Mouse (Mus musculus) limb, embryonic 14.5 days (tissue): ENCODE measurements around the gene Thumpd2. TPM values are rescaled to one million over a fixed set of nuclear protein-coding genes. Genes with fewer than 3 reads are reported as not detected.

ENCODE experiments used
- ATAC-seq: fragments of 200-750 bp; cut with Nextera tagmentation; 2 replicates; pipeline ENCODE4 v1.8.0; 2017; ENCODE audit warnings: low read depth, moderate number of reproducible peaks, moderate TSS enrichment; ENCODE audit not compliant: low FRiP score
- DNase-seq: peaks from one replicate; pipeline ENCODE4 v3.0.0-alpha.2; 2015; ENCODE audit warnings: low spot score
- H3K27ac ChIP-seq: fragments of 300-500 bp; sonication (generic); replicated peaks from 2 replicates; pipeline ENCODE4 v1.5.1; 2014; ENCODE audit warnings: low read depth, mild to moderate bottlenecking, low read length, moderate library complexity, mixed read lengths
- H3K27me3 ChIP-seq: fragments of 300-500 bp; sonication (generic); 2 replicates; pipeline ENCODE4 v1.6.1; 2014; ENCODE audit warnings: low read length, mixed read lengths; ENCODE audit not compliant: control insufficient read depth, insufficient read depth
- H3K36me3 ChIP-seq: fragments of 300-500 bp; sonication (generic); 2 replicates; pipeline ENCODE4 v1.6.1; 2014; ENCODE audit warnings: mild to moderate bottlenecking, low read length, moderate library complexity, mixed read lengths; ENCODE audit not compliant: control insufficient read depth, insufficient read depth
- H3K4me1 ChIP-seq: fragments of 300-500 bp; sonication (generic); 2 replicates; pipeline ENCODE4 v1.6.1; 2014; ENCODE audit warnings: antibody characterized with exemption, low read length, mixed read lengths; ENCODE audit not compliant: control insufficient read depth, insufficient read depth
- H3K4me2 ChIP-seq: fragments of 300-500 bp; sonication (generic); replicated peaks from 2 replicates; pipeline ENCODE4 v1.6.1; 2014; ENCODE audit warnings: low read depth, mild to moderate bottlenecking, low read length, moderate library complexity; ENCODE audit not compliant: severe bottlenecking
- H3K4me3 ChIP-seq: fragments of 300-500 bp; sonication (generic); replicated peaks from 2 replicates; pipeline ENCODE4 v1.5.1; 2014; ENCODE audit warnings: low read length
- H3K9ac ChIP-seq: fragments of 300-500 bp; sonication (generic); 2 replicates; pipeline ENCODE4 v1.6.1; 2014; ENCODE audit warnings: mild to moderate bottlenecking, low read depth, low read length, moderate library complexity; ENCODE audit not compliant: severe bottlenecking
- H3K9me3 ChIP-seq: fragments of 300-500 bp; sonication (generic); 2 replicates; pipeline ENCODE4 v1.6.1; 2016; ENCODE audit warnings: low read length; ENCODE audit not compliant: control insufficient read depth
- POLR2A ChIP-seq: fragments of 200-500 bp; IDR thresholded peaks from 2 replicates; pipeline ENCODE4 v1.8.0; 2012; ENCODE audit warnings: inconsistent platforms, mild to moderate bottlenecking, moderate library complexity, borderline replicate concordance; ENCODE audit not compliant: insufficient read depth, insufficient read length; ENCODE audit errors: extremely low read depth
- WGBS: fragments of 180-500 bp; shearing (Covaris S2); extraction: QIAGEN DNeasy Blood & Tissue Kit; methylation state at CpG from one replicate; pipeline ENCODE4 v1.1.7; 2014; 5-methylcytosine and 5-hydroxymethylcytosine counted together
- polyA plus RNA-seq, 2 experiments: library from polyadenylated mRNA; depleted of rRNA in 1 of 2; stranded (reverse) in 1 of 2; unstranded in 1 of 2; fragments of >200 nt; fragmentation: Nextera tagmentation in 1 of 2; extraction: Ambion mirVana in 1 of 2; gene quantifications; 2 replicates each; pipeline versions ENCODE4 v1.2.1 to v1.2.3; 2012 to 2014

The Thumpd2 gene
- polyA plus RNA-seq, 2 experiments: 9.2 to 15.7 TPM

- WGBS: 90% methylated on average over 4 of the region's 4 CpGs
- peaks cover 8% of the 10 kb centered on the region; the same call in 1 of the 2 replicates for H3K4me1 ChIP-seq
Observed at GRCm38 (mm10) chr17:81001647-81002046, 63.2 kb downstream of the Thumpd2 start.

DNA sequence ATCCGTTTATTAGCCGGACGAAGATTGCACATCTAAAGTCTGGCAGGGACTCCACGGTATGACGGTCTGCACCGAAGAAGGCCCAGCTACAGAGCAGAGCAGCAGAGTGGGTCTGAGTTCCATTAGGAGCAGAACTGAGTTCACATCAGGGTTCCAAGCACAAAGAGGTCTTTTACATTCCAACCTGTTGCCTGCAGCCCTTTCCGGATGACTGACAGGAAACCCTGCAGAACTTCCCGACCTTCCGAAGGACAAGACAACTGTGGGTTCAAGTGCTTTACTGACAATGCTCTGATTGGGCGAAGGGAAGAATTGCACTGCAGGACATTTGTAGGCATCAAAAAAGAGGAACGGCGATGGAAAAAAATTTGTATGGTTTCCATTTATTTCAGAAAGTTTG lies 63.9 kb downstream of the Thumpd2 start:
- Histone ChIP-seq H3K27ac (no peak overlapping the region), H3K9me3 (no peaks in the 10 kb centered on the region), H3K27me3 (no peaks in the 10 kb centered on the region), H3K4me2 (no peak overlapping the region), H3K36me3 (no peaks in the 10 kb centered on the region), H3K4me3 (no peak overlapping the region), H3K9ac (no peak overlapping the region), H3K4me1 (peaks cover 8% of the 10 kb centered on the region; the same call in 1 of the 2 replicates)
- no peak for TF ChIP-seq POLR2A
- WGBS: 73% methylated on average over 12 of the region's 12 CpGs
- no peak for DNase-seq
- ATAC-seq: no peak

More at GRCm38 (mm10) chr17:81001647-81002046, 63.2 kb downstream of the Thumpd2 start:
- Histone ChIP-seq H3K4me3 (no peak overlapping the region), H3K4me2 (no peak overlapping the region), H3K27ac (no peak overlapping the region), H3K9me3 (no peaks in the 10 kb centered on the region), H3K9ac (no peak overlapping the region), H3K27me3 (no peaks in the 10 kb centered on the region), H3K36me3 (no peaks in the 10 kb centered on the region)
- no peak for DNase-seq
- TF ChIP-seq POLR2A: no peak
- no peak for ATAC-seq

GRCm38 (mm10) chr17:80998958-80999357 lies 65.9 kb downstream of the Thumpd2 start:
- Histone ChIP-seq H3K27me3 (no peaks in the 10 kb centered on the region), H3K4me3 (no peak overlapping the region), H3K4me1 (peaks cover 4% of the 10 kb centered on the region; the same call in 1 of the 2 replicates), H3K27ac (no peak overlapping the region), H3K36me3 (no peaks in the 10 kb centered on the region), H3K9me3 (no peaks in the 10 kb centered on the region), H3K9ac (no peak overlapping the region), H3K4me2 (no peak overlapping the region)
- WGBS: 35% methylated on average over 6 of the region's 6 CpGs
- ATAC-seq (no peak), DNase-seq (peak; percentile 16)
- no peak for TF ChIP-seq POLR2A

GRCm38 (mm10) chr17:80997226-80997625 lies 67.7 kb downstream of the Thumpd2 start:
- Histone ChIP-seq H3K4me2 (no peak overlapping the region), H3K27me3 (no peaks in the 10 kb centered on the region), H3K27ac (no peak overlapping the region), H3K36me3 (no peaks in the 10 kb centered on the region), H3K9me3 (no peaks in the 10 kb centered on the region), H3K4me3 (no peak overlapping the region), H3K4me1 (no peaks in the 10 kb centered on the region; the same call in 1 of the 2 replicates), H3K9ac (no peak overlapping the region)
- no peak for ATAC-seq
- WGBS: 77% methylated on average over 2 of the region's 2 CpGs
- no peak for DNase-seq
- TF ChIP-seq POLR2A: no peak

DNA sequence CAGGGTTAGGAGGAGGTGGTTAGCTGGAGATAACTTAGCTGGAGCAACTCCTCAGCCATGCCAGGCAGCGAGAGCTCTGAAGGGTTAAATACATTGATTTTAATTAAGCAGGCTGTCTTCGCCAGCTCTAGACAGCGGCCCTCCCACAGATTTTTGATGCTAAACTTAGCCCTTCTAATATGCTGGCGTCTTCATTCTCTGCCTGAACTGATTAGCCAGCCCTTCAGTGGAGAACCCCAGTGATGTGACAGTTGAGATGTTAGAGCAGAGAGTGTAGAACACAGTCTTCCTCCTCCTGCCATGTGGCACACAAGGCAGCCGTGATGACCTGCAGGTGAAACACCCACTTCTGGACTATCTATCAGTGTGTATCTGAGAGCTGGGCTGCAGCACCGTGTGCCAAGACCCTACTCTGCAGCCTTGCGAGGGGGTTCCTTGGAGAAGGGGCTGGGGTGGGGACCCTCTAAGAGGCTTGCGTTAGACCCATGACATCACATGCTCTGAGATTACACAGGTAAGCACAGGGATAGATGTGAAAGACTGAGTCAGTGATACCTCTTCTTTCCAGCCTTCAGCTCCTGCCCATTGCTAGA lies 73.3 kb downstream of the Thumpd2 start:
- no peaks in the 10 kb centered on the region for H3K36me3 ChIP-seq
- H3K9ac ChIP-seq: no peak overlapping the region
- no peak for DNase-seq
- no peak overlapping the region for H3K27ac ChIP-seq
- ATAC-seq: no peak
- no peak for TF ChIP-seq POLR2A
- H3K4me1 ChIP-seq: no peaks in the 10 kb centered on the region
- H3K9me3 ChIP-seq: no peaks in the 10 kb centered on the region
- no peak overlapping the region for H3K4me3 ChIP-seq
- H3K27me3 ChIP-seq: no peaks in the 10 kb centered on the region
- WGBS: 68% methylated on average over 8 of the region's 8 CpGs
- H3K4me2 ChIP-seq: no peak overlapping the region
